Mouse (Mus musculus) 416B (cell line): Measurements from ENCODE around the gene Sbno2.
"Not testable (repeated sequence)": the region's sequence is repeated elsewhere in the genome, so short reads cannot be mapped to it uniquely, and the experiment has no call there.

ENCODE experiments used
- DNase-seq: peaks from one replicate; pipeline ENCODE4 v3.0.0; 2011; ENCODE audit warnings: low read depth

The Sbno2 gene

DNA sequence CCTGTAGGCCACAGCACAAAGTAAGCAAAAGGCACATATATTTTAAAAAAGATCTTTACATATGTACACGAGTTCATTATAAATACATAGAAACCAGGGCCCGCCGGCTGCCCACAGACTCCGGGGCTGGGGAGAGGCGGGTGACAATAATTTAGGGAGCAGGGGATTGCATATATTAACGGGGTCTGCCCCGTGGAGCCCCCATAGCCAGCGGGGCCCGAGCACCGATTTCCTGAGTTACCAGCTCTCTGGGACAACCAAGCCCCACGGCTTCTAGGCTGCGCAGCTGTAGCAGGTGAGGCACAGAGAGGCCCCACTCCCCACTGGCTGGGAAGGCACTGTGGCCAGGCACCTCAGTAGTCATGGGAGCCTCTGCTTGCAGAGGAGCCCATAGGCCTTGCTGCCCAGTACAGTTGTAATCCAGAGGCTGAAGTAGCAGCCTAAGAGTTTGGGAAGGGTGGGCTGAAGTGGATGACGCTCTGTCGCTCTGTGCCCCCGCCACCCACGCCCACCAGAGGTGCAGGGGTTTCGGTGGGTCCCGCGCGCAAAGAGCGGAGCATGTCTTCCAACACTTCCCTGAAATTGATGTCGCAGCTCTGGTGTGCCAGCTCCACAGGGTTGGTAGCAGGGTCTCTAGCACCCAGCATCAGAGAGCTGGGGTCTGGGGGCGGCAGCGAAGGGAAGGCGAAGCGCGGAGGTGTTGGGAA is 48.2 kb downstream of the Sbno2 start:
- DNase-seq = no peak

DNA sequence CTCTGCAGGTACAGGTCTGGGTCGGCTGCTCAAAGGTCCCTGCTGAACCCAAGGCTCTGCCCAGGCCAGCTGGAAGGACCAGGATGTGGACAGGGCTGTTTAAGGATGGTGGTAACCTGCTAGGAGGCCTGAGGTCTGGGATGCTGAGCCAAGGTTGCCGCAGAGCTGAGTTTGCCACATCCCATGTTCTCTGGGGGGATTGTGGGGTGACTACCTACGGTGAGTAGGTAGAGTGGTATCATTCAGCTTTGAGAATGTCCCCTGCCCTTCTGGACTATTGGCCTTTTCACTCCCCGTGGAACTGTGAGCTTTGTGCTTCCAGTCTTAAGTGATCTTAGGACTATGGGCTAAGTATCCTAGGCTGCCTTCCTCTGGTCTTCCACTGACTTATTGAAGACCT is 48.9 kb downstream of the Sbno2 start:
- DNase-seq = no peak

DNA sequence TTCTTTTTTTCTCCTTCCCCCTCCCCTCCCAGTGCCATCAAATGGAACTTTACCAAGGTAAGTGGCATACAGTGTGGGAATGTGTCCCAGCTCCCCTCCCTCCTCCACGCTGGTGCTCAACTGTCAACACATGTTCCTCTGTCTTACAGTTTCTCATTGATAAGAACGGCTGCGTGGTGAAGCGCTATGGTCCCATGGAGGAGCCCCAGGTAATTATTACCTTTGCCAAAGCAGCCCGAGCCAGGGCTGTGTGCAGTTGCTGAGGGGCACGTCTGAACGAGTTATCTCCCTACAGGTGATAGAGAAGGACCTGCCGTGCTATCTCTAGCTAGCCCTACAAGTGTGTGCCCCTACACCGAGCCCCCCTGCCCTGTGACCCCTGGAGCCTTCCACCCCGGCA is 49.5 kb downstream of the Sbno2 start:
- DNase-seq = no peak

DNA sequence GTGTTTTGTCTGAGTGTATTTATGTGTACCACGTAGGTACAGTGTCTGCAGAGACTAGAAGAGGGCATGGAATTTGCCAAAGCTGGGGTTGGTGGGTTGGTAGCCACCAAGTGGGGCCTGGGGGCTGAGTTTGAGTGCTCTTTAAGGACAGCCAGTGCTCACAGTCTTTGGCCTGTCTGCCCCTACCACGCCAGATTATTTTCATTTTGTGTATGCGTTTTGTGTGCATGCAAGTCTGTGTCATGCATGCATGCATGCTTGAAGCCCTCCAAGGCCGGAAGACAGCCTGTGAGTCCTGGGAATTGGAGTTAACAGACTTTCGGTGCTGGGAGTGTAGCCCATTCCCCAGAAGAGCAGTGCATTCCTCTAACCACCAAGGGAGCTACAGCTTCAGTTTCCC is 50.0 kb downstream of the Sbno2 start:
- DNase-seq = no peak

DNA sequence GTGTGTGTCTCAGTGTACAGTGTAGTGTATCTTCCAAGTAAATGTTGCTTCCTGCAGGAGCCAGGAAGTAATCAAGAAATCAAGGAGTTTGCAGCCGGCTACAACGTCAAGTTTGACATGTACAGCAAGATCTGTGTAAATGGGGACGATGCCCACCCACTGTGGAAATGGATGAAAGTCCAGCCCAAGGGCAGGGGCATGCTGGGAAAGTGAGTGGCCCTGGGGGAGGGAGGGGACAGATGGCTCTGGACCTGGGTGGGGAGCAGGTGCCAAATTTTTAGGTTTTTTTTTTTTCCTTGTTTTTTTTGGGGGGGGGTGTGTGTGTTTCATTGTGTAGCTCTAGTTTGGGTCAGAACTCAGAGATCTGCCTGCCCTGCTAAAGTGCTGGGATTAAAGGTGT is 50.5 kb downstream of the Sbno2 start:
- DNase-seq = not testable (repeated sequence)

DNA sequence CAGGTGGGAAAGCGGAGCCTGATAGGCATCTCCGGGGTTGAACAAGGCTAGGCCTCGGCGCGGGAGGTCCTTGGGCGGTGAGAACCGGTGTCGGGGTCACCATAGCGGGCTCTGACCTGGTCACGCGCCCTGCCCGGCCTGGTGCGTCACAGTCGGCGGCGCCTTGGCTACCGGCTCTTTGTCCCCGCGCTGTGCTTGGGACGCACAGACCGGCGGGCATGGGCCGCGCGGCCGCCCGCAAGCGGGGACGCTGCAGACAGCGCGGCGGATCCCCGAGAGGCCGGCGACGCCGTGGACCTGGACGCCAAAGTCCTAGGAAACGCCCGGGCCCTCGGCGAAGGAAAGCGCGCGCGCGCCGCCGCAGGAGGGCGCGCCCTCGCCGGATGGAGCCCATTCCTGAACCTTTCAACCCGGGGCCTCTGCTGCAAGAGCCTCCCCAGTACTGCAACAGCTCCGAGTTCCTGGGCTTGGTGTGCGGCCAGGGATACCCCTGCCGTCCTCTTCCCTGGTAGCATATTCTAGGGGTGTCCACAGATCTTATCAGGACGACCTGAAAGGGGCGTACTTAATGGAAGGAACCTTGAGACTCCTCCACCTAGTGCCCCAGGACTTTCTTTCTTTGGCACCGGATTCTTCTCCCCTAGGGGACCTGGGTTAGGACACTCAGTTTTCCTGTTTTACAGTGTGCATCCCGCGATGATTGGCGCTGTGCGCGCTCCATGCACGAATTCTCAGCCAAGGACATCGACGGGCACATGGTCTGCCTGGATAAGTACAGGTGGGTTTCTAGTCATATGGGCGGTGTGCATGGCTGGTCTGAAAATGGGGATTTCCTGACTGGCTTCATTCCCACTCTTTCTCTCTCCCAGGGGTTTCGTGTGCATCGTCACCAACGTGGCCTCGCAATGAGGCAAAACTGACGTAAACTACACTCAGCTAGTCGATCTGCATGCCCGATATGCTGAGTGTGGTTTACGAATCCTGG is 51.2 kb downstream of the Sbno2 start:
- DNase-seq = peak; percentile 64

DNA sequence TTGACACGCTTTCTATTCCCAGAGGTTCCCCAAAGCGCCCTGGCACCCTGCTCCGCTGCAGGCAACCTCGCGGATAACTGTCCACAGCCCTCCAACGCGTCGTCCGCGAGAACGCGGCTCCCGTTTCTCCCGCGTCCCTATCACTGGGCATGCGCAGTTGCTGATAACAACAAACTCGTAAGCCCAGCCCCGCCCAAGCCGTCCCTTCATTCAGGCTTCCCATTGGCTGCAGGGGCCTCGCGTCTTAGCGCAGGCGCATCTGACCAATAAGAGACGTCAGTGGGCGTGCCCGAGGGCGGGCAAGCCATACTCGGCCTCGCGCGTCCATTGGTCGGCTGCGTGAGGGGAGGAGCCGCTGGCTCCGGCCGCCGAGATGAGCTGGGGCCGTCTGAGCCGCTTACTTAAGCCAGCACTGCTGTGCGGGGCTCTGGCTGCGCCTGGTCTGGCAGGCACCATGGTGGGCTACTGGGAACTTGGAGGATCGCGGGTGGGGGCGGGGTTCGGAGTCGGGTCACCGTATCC is 52.1 kb downstream of the Sbno2 start:
- peak; percentile 99 for DNase-seq

DNA sequence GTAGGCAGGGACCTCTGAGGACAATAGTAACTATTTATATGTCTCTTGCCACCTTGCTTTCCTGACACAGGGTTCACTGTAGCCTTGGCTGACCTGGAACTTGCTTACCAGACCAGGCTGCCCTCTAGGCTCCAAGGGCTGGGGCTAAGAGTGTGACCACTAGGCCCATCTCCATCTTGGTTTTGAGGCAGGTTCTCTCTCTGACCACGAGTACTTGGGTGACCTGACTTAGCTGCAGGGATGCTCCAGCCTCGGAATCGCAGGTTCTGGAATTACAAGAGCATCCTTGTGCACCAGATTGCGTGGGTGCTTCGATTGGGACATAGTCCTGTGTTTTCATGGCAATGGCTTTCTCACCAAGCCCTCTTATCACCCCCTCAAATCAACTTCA is 53.0 kb downstream of the Sbno2 start:
- no peak for DNase-seq

DNA sequence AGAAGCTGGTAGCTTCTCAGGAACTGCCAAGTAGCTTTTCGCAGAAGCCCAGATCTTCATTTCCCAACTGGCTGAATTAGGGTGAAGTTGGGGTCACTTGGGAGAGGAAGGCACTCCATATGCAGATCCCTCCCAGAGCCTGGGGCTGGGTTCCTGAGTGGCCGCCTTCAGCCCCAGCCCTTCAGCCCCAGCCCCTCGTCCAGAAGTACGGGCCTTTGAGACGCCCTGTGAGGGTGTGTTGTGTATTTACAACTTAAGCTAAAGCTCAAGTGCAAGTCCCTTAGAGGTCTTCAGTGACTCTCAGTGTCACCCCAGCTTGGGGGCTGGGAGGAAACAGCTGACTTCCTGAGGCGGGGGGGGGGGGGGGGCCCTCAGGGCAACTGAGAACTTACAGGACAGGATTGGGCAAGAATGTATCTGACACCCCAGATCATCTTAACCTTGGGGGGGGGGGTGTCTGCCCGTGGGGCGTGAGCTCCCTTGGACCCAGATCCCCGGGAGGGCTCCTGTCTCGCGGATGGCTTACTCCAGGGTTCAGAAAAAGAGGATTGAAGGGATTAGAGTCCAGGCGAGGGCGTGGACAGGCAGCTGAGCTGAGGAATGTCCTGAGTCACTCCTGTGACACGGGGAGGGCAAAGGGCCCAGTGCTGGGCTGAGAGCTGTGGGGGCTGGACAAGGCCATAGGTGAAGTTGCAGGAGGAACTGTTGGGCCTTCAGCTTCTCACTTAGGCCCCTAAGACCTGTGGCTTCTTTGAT is 53.6 kb downstream of the Sbno2 start:
- peak; percentile 92 for DNase-seq

DNA sequence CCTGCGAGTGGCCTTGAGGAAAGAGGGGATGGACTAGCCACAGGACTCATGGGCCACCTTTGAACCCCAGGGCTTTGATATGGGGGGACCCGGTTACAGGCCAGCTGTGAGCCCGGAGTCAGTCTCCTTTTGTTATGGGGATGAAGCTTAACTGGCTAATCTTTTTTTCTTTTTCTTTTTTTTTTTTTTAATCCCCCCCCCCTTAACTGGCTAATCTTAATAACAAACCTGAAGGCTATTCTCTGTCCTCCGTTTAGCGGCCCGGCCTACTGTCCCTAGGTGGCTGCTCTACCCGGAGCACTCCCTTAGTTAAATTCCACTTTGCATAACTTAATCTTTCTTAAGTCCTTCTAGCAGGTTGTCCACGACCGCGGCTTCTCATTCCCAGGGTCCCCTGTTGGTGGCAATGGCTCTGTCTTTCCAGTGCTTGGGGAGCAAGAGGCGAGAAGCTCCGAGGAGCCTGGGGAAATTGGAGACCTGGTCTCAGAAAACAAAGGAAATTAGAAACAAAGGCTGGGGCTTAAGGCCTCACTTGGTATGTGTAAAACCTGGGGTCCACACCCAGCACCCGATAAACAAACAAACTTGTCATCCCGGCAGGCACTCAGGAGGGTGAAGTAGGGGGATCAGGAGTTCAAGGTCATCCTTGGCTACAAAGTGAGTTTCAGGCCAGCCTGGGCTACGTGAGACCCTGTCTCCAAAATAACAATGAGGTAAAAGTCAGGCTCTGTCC is 54.3 kb downstream of the Sbno2 start:
- no peak for DNase-seq

DNA sequence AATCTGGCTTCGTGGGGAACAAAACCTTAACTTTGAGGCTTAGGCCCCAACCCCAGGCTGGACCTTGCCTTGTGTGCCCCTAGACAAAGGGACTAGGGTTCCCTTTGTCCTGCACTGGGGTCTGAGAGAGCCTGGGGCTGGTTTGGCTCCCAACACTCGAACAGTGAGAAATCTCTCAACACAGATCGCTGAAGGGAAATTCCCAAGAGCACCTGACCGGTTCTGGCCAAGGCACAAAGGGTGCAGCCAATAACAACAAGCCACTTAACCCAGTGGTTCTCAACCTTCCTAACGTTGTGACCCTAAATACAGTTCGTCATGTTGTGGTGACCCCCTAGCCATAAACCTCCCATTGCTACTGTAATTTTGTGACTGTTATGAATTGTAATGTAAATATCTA is 55.1 kb downstream of the Sbno2 start:
- no peak for DNase-seq

DNA sequence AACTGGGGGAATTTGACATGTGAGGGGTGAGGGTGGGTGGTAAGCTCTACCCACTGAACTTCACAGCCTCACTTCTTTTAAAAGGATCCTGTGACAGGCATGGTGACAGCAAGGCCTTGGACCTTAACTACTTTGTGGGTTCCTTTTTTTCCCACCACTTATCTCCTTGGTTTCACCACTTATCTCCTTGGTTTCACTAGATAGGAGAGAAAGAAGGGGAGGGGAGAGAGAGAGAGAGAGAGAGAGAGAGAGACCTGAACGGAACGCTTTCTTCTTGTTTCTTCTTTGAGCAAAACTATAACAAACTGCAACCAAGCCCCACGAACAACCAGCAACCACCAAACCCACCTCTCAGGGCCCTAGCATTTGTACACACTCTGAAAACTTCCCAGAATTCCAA is 56.5 kb downstream of the Sbno2 start:
- no peak for DNase-seq

DNA sequence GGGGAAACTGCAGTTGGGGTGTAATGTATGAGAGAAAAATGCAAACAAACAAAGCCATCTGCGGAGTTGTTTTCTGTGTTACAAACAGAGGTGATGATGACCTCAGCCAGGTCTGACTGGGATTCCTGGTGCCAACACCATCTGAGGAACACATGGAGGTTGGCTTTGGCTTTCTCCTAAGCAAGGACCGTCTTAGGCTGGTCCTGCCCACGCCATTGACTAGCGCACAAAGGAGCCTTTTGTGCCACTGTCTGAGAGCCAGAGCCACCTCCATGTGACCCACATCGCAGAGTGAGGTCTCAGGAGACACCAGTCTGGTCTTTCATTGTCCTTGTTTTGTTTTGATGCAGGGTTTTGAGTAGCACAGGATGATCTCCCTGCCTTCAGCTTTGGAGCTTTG is 57.0 kb downstream of the Sbno2 start:
- no peak for DNase-seq

DNA sequence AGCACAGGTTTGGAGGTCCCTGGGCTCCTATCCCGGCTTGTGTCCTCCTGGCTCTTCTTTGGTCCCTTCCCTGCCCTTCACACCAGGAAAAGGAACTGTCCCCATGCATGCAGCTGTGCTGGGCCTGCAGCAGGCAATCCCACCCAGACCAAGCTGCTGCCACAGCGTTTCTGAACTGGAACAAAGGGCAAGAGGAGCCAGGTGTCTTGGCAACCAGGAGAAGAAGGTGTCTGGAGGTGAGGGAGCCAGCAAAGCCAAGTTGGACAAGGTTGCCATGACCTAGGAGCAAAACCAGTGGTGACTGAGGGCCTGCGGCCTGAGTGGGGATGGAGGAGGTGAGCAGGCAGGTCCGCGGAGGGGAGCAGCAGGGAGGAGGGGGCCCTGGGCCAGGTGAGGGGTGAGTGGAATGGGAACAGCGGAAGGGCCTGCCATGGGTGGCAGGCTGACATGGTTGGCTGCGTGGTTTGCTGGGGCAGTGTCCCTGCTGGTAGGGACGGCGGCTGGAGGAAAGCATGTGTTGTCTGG is 58.3 kb downstream of the Sbno2 start, which contains the start of gene Gpx4:
Gpx4 (plus strand) TSS at position 126 of the 525 bp plus-strand sequence.
- DNase-seq = no peak

DNA sequence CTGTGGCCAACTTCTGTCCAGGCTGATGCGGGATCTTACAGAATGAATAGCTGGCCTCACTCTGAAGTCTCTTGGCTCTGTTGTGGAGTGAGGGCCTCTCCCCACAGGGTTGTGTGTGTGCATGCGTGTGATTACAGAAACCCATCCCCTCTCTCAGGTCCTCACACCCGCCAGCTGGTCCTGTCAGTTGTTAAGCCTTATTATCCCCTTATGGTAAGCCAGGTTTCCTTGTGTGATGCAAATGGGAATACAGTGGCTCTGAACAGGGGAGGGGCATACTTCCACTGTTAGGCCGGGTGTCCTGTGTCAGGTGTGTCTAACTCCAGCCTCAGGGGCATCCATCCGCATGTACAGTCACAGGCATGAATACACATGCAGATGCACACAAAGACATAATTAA is 59.6 kb downstream of the Sbno2 start:
- no peak for DNase-seq

DNA sequence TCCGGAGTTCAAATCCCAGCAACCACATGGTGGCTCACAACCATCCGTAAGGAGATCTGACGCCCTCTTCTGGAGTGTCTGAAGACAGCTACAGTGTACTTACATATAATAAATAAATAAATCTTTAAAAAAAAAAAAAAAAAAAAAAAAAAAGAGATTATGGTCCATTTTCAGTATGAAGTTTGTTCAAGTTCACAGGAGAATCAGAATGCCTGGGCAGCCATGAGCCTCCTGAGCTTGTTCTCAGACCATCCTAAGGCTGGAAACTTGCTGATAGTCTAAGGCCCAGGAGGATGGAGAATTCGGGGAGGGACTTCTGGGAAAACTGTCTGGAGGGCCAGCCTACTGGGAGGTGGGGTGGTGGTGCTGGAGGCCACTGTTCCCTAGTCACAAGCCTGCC is 60.0 kb downstream of the Sbno2 start:
- not testable (repeated sequence) for DNase-seq

DNA sequence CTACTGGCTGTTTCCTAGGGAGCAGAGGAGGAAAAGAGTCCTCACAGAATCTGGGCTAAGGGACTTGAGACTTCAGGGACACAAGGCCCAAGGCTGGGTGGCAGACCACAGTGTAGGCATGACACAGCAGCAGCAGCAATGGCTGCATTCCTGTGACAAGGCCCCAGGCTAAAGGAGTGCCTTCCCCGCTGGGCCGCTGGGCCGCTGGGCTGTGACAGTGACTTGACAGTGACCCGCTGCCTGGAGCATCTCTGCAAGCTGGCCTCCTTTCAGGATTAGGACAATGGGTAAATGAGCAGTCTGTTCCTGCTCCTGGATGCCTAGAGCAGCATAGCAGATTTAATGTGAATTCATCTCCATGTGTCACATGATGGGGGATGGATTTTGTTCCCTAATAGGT is 61.3 kb downstream of the Sbno2 start:
- no peak for DNase-seq

DNA sequence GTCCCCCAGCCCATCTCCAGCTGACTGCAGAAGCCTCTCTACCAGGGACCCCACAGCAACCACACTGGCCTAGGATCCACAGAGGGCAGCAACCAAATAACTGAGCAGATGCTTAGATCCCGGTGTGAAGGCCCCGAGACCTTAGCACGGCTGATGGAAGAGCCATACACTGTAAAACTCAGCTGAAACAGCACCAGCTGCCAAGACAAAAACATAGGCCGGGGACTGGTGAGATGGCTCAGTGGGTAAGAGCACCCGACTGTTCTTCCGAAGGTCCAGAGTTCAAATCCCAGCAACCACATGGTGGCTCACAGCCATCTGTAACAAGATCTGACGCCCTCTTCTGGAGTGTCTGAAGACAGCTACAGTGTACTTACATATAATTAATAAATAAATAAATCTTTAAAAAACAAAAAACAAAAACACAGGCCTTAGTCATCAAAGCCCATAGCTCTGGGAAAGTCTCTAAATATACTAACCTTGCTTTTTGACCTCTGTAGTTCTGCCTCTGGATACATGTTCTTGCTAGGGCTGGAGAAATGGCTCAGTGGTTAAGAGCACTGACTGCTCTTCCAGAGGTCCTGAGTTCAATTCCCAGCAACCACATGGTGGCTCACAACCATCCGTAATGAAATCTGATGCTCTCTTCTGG is 63.8 kb downstream of the Sbno2 start:
- not testable (repeated sequence) for DNase-seq

DNA sequence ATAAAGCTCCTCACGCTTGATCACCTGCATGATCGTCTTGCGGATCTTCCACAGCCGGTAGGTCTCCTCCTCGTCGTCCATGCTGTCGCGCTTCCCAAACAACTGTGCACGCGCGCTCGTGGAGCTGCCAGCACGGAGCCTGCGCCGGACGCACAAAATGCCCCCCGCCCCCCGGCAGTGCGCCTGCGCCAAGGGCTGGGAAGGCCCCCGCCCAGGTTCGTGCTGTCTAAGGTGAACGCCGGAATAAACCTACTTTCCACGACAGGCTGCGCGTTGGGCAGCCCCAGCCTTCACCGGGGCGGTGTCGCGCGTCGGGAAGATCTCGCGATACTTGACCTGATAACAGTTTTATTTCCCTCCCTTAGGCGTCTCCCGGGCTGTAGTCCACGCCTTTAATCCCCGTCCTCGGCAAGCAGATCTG is 65.8 kb downstream of the Sbno2 start, which contains the start of gene Polr2e:
Polr2e (minus strand) TSS at position 237 of the 421 bp plus-strand sequence.
- DNase-seq = peak; percentile 98

DNA sequence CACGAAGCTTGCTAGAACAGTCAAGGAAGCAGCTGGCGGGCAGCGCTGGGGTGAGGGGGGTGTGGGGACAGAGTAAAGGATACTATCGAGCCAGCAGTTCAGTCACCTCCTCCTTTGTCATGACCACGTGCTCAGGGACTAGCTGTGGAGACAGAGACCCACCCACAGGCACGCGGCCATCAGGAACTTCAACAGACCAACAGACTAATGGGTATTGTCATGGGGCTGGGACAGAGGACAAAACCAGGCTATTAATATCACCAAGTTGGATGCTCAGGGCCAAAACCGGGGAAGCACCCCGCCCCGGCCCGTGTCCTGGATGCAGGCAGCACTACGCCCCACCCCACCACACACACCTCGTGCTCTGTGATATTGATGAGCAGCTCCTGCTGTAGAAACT is 68.5 kb downstream of the Sbno2 start:
- DNase-seq = no peak

DNA sequence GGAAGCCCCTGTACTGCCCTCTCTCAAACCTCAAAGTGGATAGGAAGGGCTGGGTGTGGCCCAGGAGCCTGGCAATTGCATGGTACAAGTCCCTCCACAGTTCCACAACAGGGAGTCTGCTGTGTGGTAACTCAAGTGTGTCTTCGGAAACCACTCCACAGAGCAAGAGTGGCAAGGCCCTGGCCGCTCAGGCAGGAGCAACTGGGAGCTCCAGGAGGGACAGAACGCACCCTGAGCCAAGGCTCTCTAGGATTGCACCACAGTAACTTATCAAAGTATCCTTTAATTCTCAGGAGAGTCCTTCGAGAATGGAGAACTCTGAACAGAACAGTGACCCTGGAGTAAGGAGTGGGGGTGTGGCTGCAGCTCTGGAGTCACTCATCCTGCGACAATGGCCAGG is 69.7 kb downstream of the Sbno2 start:
- DNase-seq = no peak
